Mouse (Mus musculus): Measurements from ENCODE around the gene Pitpnc1.

DNA sequence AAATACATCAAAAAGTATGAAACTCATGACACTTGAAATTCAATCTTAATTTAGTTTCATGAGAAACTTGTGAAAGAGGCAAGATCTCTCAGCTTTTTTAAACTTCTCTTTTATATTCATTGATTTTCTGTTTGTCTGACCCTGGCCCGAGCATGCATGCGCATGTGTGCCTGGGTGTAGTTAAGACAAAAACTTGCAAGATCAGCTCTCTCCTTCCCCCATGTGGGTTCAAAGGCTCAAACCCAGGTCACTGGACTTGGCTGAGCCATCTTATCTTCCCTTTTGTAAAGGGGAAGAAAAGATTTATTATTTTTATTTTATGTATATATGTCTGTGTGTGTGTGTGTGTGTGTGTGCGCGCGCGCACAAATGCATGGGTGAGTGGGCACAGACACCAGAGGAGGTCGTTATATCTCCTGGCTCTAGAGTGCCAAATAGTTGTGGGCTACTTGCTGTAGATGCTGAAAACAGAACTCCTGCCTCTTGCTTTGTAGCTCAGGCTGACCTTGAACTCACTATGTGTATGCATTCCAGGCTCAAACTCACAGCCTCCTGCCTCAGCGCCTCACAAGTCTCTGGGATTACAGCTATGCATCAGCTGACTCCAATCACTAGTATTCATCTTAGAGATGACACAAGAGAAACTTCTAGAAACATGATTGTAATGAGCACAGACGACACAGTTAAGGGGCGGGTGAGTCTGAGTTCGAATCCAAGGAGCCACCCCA, 64.7 kb downstream of the Pitpnc1 start:
- no peak for TF ChIP-seq CTCF (IDR thresholded peaks at IDR 0.05; ENCODE audit: low read depth, low read length)
- no peak for TF ChIP-seq POLR2A (IDR thresholded peaks at IDR 0.05; ENCODE audit: extremely low read depth, insufficient read depth, low read length)
